Comparison of ENCODE assay signal across 23 mouse cellular contexts in genomic region chr12:59106491-59106890, GRCm38 (mm10). TPM values are rescaled to one million over a fixed set of nuclear protein-coding genes. Genes with fewer than 3 reads are reported as not detected.
DNase-seq lines count a peak whose midpoint lies in the region; ATAC-seq and TF ChIP-seq lines count a peak whose summit lies in the region.
"Had no signal": no experiment of that assay in that cellular context is flagged by ENCODE, and none has a peak within 500 bp of the region (broad histone marks: within the 10 kb centered on the region; RNA-seq: fewer than 3 reads in every experiment).

No protein-coding gene starts in this region.

- H3K4me1 ChIP-seq in intestine, embryonic 16.5 days (ENCODE audit: control insufficient read depth, insufficient read depth, low read length), result no peaks in the 10 kb centered on the region
- 0 out of 2 replicates have a peak, but pooled peaks cover 3% of the 10 kb centered on the region for H3K4me1 ChIP-seq in intestine, embryonic 15.5 days (replicated peaks)
- no peaks in the 10 kb centered on the region for H3K4me1 ChIP-seq in liver, embryonic 16.5 days (ENCODE audit: control insufficient read depth, low read depth, low read length)
- H3K4me1 ChIP-seq in liver, embryonic 11.5 days (replicated peaks; ENCODE audit: control insufficient read depth, insufficient read depth, low read length), result no peaks in the 10 kb centered on the region
- H3K4me1 ChIP-seq in intestine, postnatal 0 days (replicated peaks; ENCODE audit: control insufficient read depth, insufficient read depth, low read length), result no peaks in the 10 kb centered on the region
- H3K4me1 ChIP-seq: embryonic facial prominence, embryonic 10.5 days; embryonic facial prominence, embryonic 12.5 days; forebrain, embryonic 13.5 days; forebrain, embryonic 15.5 days had no signal

- TF ChIP-seq CTCF in intestine, postnatal 0 days (IDR thresholded peaks at IDR 0.05; ENCODE audit: low read depth), result no peak

- no peaks in the 10 kb centered on the region for H3K9me3 ChIP-seq in intestine, embryonic 16.5 days (ENCODE audit: control insufficient read depth, low read length)
- no peaks in the 10 kb centered on the region for H3K9me3 ChIP-seq in intestine, embryonic 15.5 days
- no peaks in the 10 kb centered on the region for H3K9me3 ChIP-seq in liver, embryonic 16.5 days (replicated peaks; ENCODE audit: control insufficient read depth, low read length)
- no peaks in the 10 kb centered on the region for H3K9me3 ChIP-seq in liver, embryonic 11.5 days (ENCODE audit: control insufficient read depth, low read length)
- H3K9me3 ChIP-seq in intestine, postnatal 0 days (ENCODE audit: control insufficient read depth), result no peaks in the 10 kb centered on the region
- H3K9me3 ChIP-seq: embryonic facial prominence, embryonic 10.5 days; embryonic facial prominence, embryonic 12.5 days; forebrain, embryonic 13.5 days; forebrain, embryonic 15.5 days had no signal

- H3K4me2 ChIP-seq in intestine, embryonic 16.5 days (ENCODE audit: low read depth, low read length), result no peak overlapping the region
- H3K4me2 ChIP-seq in intestine, embryonic 15.5 days (replicated peaks), result no peak overlapping the region
- no peak overlapping the region for H3K4me2 ChIP-seq in liver, embryonic 16.5 days (ENCODE audit: low read depth, low read length)
- H3K4me2 ChIP-seq in liver, embryonic 11.5 days, result no peak overlapping the region
- H3K4me2 ChIP-seq in intestine, postnatal 0 days (replicated peaks; ENCODE audit: low read depth), result no peak overlapping the region
- H3K4me2 ChIP-seq: embryonic facial prominence, embryonic 12.5 days; forebrain, embryonic 13.5 days; forebrain, embryonic 15.5 days had no signal

- H3K36me3 ChIP-seq in intestine, embryonic 16.5 days (ENCODE audit: control insufficient read depth, insufficient read depth, low read length), result no peaks in the 10 kb centered on the region
- H3K36me3 ChIP-seq in intestine, embryonic 15.5 days, result no peaks in the 10 kb centered on the region
- H3K36me3 ChIP-seq in liver, embryonic 16.5 days (ENCODE audit: control insufficient read depth, insufficient read depth), result no peaks in the 10 kb centered on the region
- H3K36me3 ChIP-seq in liver, embryonic 11.5 days (ENCODE audit: control insufficient read depth, insufficient read depth, low read length), result no peaks in the 10 kb centered on the region
- H3K36me3 ChIP-seq in intestine, postnatal 0 days (ENCODE audit: control insufficient read depth, insufficient read depth), result peaks cover 7% of the 10 kb centered on the region; the same call in 1 of the 2 replicates
- H3K36me3 ChIP-seq: embryonic facial prominence, embryonic 10.5 days; embryonic facial prominence, embryonic 12.5 days; forebrain, embryonic 15.5 days had no signal

- WGBS in intestine, embryonic 16.5 days, result 83% methylated on average over 5 of the region's 5 CpGs
- WGBS in intestine, embryonic 15.5 days, result 85% methylated on average over 5 of the region's 5 CpGs
- WGBS in liver, embryonic 16.5 days (ENCODE audit: insufficient replicate concordance), result 66% methylated on average over 5 of the region's 5 CpGs
- WGBS in liver, embryonic 11.5 days, result 90% methylated on average over 5 of the region's 5 CpGs
- 66% methylated on average over 5 of the region's 5 CpGs for WGBS in intestine, postnatal 0 days
- 42% methylated on average over 5 of the region's 5 CpGs for WGBS in large intestine, adult 2 months

- peak; percentile 45 for ATAC-seq in intestine, embryonic 16.5 days
- ATAC-seq in intestine, embryonic 15.5 days, result no peak
- ATAC-seq in liver, embryonic 16.5 days (ENCODE audit: low read depth), result no peak
- ATAC-seq in liver, embryonic 11.5 days (replicated peaks; ENCODE audit: low FRiP score), result no peak
- peak; percentile 45; the same call in 1 of the 2 replicates for ATAC-seq in intestine, postnatal 0 days
- ATAC-seq: activated CD4-positive, CD25-positive, alpha-beta regulatory T cell, adult 4 months; forebrain, embryonic 13.5 days; forebrain, embryonic 15.5 days; forebrain, postnatal 0 days; Patski had no signal

- no peak overlapping the region for H3K9ac ChIP-seq in intestine, embryonic 16.5 days (ENCODE audit: low read depth, low read length)
- no peak overlapping the region for H3K9ac ChIP-seq in intestine, embryonic 15.5 days
- no peak overlapping the region for H3K9ac ChIP-seq in liver, embryonic 16.5 days (ENCODE audit: low read depth, low read length)
- no peak overlapping the region for H3K9ac ChIP-seq in liver, embryonic 11.5 days (ENCODE audit: low read depth, low read length)
- H3K9ac ChIP-seq in intestine, postnatal 0 days (ENCODE audit: low read depth, low read length), result no peak overlapping the region
- H3K9ac ChIP-seq: embryonic facial prominence, embryonic 12.5 days; forebrain, embryonic 13.5 days; forebrain, embryonic 15.5 days; forebrain, postnatal 0 days had no signal

- H3K27me3 ChIP-seq in intestine, embryonic 16.5 days (replicated peaks; ENCODE audit: control insufficient read depth, insufficient read depth, low read length), result no peaks in the 10 kb centered on the region
- H3K27me3 ChIP-seq in intestine, embryonic 15.5 days (replicated peaks), result no peaks in the 10 kb centered on the region
- no peaks in the 10 kb centered on the region for H3K27me3 ChIP-seq in liver, embryonic 16.5 days (ENCODE audit: control insufficient read depth, insufficient read depth, low read depth, low read length)
- no peaks in the 10 kb centered on the region for H3K27me3 ChIP-seq in liver, embryonic 11.5 days (replicated peaks; ENCODE audit: control insufficient read depth, insufficient read depth, low read length)
- H3K27me3 ChIP-seq in intestine, postnatal 0 days (replicated peaks; ENCODE audit: control insufficient read depth, insufficient read depth, low read length), result no peaks in the 10 kb centered on the region
- H3K27me3 ChIP-seq: embryonic facial prominence, embryonic 12.5 days; forebrain, embryonic 13.5 days; forebrain, embryonic 15.5 days; Patski had no signal

- no peak overlapping the region for H3K4me3 ChIP-seq in intestine, embryonic 16.5 days (ENCODE audit: low read length)
- H3K4me3 ChIP-seq in intestine, embryonic 15.5 days (replicated peaks), result no peak overlapping the region
- no peak overlapping the region for H3K4me3 ChIP-seq in liver, embryonic 16.5 days (ENCODE audit: low read depth, low read length)
- no peak overlapping the region for H3K4me3 ChIP-seq in liver, embryonic 11.5 days (ENCODE audit: low read depth, low read length)
- H3K4me3 ChIP-seq in intestine, postnatal 0 days (ENCODE audit: low read depth, low read length), result no peak overlapping the region
- H3K4me3 ChIP-seq: embryonic facial prominence, embryonic 10.5 days; embryonic facial prominence, embryonic 12.5 days; forebrain, embryonic 13.5 days; forebrain, embryonic 15.5 days had no signal

- DNase-seq in liver, embryonic 11.5 days (ENCODE audit: low spot score), result no peak
- peak; percentile 8 for DNase-seq in large intestine, adult 2 months (ENCODE audit: low read depth, low spot score)
- DNase-seq in Muller cell, postnatal 12 days (ENCODE audit: inconsistent ontology term), result no peak
- no peak for DNase-seq in cerebellum, postnatal 4 days (ENCODE audit: low spot score in 2 of 2)
- DNase-seq: adrenal gland, adult 8-10 months; adrenal gland, postnatal 14 days; cerebellum, adult 11 months; cerebellum, adult 18-20 months; cerebellum, adult 8-10 months; cerebellum, adult 9-11 months; cerebellum, postnatal 14 days; cerebellum, postnatal 36 days; forebrain, postnatal 0 days had no signal

- no peak overlapping the region for H3K27ac ChIP-seq in intestine, embryonic 16.5 days (ENCODE audit: low read length)
- no peak overlapping the region for H3K27ac ChIP-seq in intestine, embryonic 15.5 days
- H3K27ac ChIP-seq in liver, embryonic 16.5 days (ENCODE audit: low read length), result 0 out of 2 replicates have a peak overlapping the region, but pooled peaks have one; percentile 20
- no peak overlapping the region for H3K27ac ChIP-seq in liver, embryonic 11.5 days (ENCODE audit: low read depth, low read length)
- peak overlapping the region; percentile 75; the same call in 1 of the 2 replicates for H3K27ac ChIP-seq in intestine, postnatal 0 days (ENCODE audit: low read depth, low read length)
- H3K27ac ChIP-seq: embryonic facial prominence, embryonic 10.5 days; embryonic facial prominence, embryonic 12.5 days; forebrain, embryonic 13.5 days; forebrain, embryonic 15.5 days had no signal

RNA-seq across cellular contexts. Expression of gene Mia2, which starts 10.9 kb away (rescaled TPM):
- polyA plus RNA-seq in intestine, embryonic 16.5 days (2015; fragmentation: Nextera tagmentation; extraction: Ambion mirVana), result 88.2 and 96.6 TPM in 2 replicates
- polyA plus RNA-seq in intestine, embryonic 15.5 days (2015; fragmentation: Nextera tagmentation; extraction: Ambion mirVana), result 84.2 and 102 TPM in 2 replicates
- 53.3 and 56.2 TPM in 2 replicates for polyA plus RNA-seq in liver, embryonic 16.5 days (2015; fragmentation: Nextera tagmentation; extraction: Ambion mirVana)
- 79.7 and 85.8 TPM in 2 replicates for polyA plus RNA-seq in liver, embryonic 11.5 days (2014; fragmentation: Nextera tagmentation; extraction: Ambion mirVana)
- 131 and 137 TPM in 2 replicates for polyA plus RNA-seq in intestine, postnatal 0 days (2015; fragmentation: Nextera tagmentation; extraction: Ambion mirVana)
- 39.1 and 51.3 TPM in 2 replicates for polyA plus RNA-seq in large intestine, adult 2 months (2012; rRNA removed)

RNA-seq across cellular contexts. Expression of gene Pnn, which starts 39.8 kb away (rescaled TPM):
- 60.5 and 66.7 TPM in 2 replicates for polyA plus RNA-seq in intestine, embryonic 16.5 days (2015; fragmentation: Nextera tagmentation; extraction: Ambion mirVana)
- polyA plus RNA-seq in intestine, embryonic 15.5 days (2015; fragmentation: Nextera tagmentation; extraction: Ambion mirVana), result 81.7 and 90.8 TPM in 2 replicates
- 25.1 and 32.1 TPM in 2 replicates for polyA plus RNA-seq in liver, embryonic 16.5 days (2015; fragmentation: Nextera tagmentation; extraction: Ambion mirVana)
- polyA plus RNA-seq in liver, embryonic 11.5 days (2014; fragmentation: Nextera tagmentation; extraction: Ambion mirVana), result 90.7 and 92.2 TPM in 2 replicates
- polyA plus RNA-seq in intestine, postnatal 0 days (2015; fragmentation: Nextera tagmentation; extraction: Ambion mirVana), result 27.1 and 36.2 TPM in 2 replicates
- polyA plus RNA-seq in large intestine, adult 2 months (2012; rRNA removed), result 7.6 and 11.2 TPM in 2 replicates

RNA-seq across cellular contexts. Expression of gene Trappc6b, which starts 45.2 kb away (rescaled TPM):
- 77.0 and 85.9 TPM in 2 replicates for polyA plus RNA-seq in intestine, embryonic 16.5 days (2015; fragmentation: Nextera tagmentation; extraction: Ambion mirVana)
- 79.1 and 84.2 TPM in 2 replicates for polyA plus RNA-seq in intestine, embryonic 15.5 days (2015; fragmentation: Nextera tagmentation; extraction: Ambion mirVana)
- 45.9 and 51.2 TPM in 2 replicates for polyA plus RNA-seq in liver, embryonic 16.5 days (2015; fragmentation: Nextera tagmentation; extraction: Ambion mirVana)
- polyA plus RNA-seq in liver, embryonic 11.5 days (2014; fragmentation: Nextera tagmentation; extraction: Ambion mirVana), result 58.9 and 60.8 TPM in 2 replicates
- 86.9 and 89.9 TPM in 2 replicates for polyA plus RNA-seq in intestine, postnatal 0 days (2015; fragmentation: Nextera tagmentation; extraction: Ambion mirVana)
- polyA plus RNA-seq in large intestine, adult 2 months (2012; rRNA removed), result 28.4 and 32.5 TPM in 2 replicates

Comparison
In these comparisons a context has a peak if more than half of its experiments do, and no peak if none do; other contexts are left out.
1. ATAC-seq: peak in intestine, embryonic 16.5 days (single experiment) and intestine, postnatal 0 days (single experiment); none in intestine, embryonic 15.5 days (single experiment), liver, embryonic 16.5 days (single experiment) and liver, embryonic 11.5 days (single experiment).
2. H3K27ac ChIP-seq: peak in liver, embryonic 16.5 days (single experiment) and intestine, postnatal 0 days (single experiment); none in intestine, embryonic 16.5 days (single experiment), intestine, embryonic 15.5 days (single experiment) and liver, embryonic 11.5 days (single experiment).